Mouse (Mus musculus) forebrain, embryonic 13.5 days (tissue): ENCODE measurements around the gene Tmem150c. TPM values are rescaled to one million over a fixed set of nuclear protein-coding genes. Genes with fewer than 3 reads are reported as not detected.

Experiments used
- ATAC-seq: fragments of 200-750 bp; cut with Nextera tagmentation; 2 replicates; pipeline ENCODE4 v1.8.0; 2017
- H3K27ac ChIP-seq: fragments of 300-500 bp; sonication (generic); 2 replicates; pipeline ENCODE4 v1.5.1; 2015; ENCODE audit warnings: inconsistent platforms, mild to moderate bottlenecking, moderate library complexity
- H3K27me3 ChIP-seq: fragments of 300-500 bp; sonication (generic); 2 replicates; pipeline ENCODE4 v1.6.1; 2015; ENCODE audit warnings: mild to moderate bottlenecking, inconsistent platforms
- H3K36me3 ChIP-seq: fragments of 300-500 bp; sonication (generic); 2 replicates; pipeline ENCODE4 v1.6.1; 2015; ENCODE audit warnings: mild to moderate bottlenecking, inconsistent platforms; ENCODE audit not compliant: poor library complexity, severe bottlenecking
- H3K4me1 ChIP-seq: fragments of 300-500 bp; sonication (generic); 2 replicates; pipeline ENCODE4 v1.6.1; 2015; ENCODE audit warnings: inconsistent platforms
- H3K4me2 ChIP-seq: fragments of 300-500 bp; sonication (generic); 2 replicates; pipeline ENCODE4 v1.6.1; 2015; ENCODE audit warnings: inconsistent platforms, mild to moderate bottlenecking, moderate library complexity
- H3K4me3 ChIP-seq: fragments of 300-500 bp; sonication (generic); 2 replicates; pipeline ENCODE4 v1.5.1; 2015; ENCODE audit warnings: mild to moderate bottlenecking, inconsistent platforms
- H3K9ac ChIP-seq: fragments of 300-500 bp; sonication (generic); 2 replicates; pipeline ENCODE4 v1.6.1; 2015; ENCODE audit warnings: mild to moderate bottlenecking, inconsistent platforms
- H3K9me3 ChIP-seq: fragments of 300-500 bp; sonication (generic); replicated peaks from 2 replicates; pipeline ENCODE4 v1.6.1; 2016; ENCODE audit warnings: inconsistent platforms
- WGBS: fragments of 180-500 bp; shearing (Covaris S2); methylation state at CpG from one replicate; pipeline ENCODE4 v1.1.7; 2015; 5-methylcytosine and 5-hydroxymethylcytosine counted together
- polyA plus RNA-seq: library from polyadenylated mRNA; unstranded; fragments of >200 nt; fragmentation: Nextera tagmentation; extraction: Ambion mirVana; gene quantifications from 2 replicates; pipeline ENCODE4 v1.2.1, GENCODE M21; 2015

The Tmem150c gene
- polyA plus RNA-seq, 1 experiment from 2014 or later, result 14.0 TPM

DNA sequence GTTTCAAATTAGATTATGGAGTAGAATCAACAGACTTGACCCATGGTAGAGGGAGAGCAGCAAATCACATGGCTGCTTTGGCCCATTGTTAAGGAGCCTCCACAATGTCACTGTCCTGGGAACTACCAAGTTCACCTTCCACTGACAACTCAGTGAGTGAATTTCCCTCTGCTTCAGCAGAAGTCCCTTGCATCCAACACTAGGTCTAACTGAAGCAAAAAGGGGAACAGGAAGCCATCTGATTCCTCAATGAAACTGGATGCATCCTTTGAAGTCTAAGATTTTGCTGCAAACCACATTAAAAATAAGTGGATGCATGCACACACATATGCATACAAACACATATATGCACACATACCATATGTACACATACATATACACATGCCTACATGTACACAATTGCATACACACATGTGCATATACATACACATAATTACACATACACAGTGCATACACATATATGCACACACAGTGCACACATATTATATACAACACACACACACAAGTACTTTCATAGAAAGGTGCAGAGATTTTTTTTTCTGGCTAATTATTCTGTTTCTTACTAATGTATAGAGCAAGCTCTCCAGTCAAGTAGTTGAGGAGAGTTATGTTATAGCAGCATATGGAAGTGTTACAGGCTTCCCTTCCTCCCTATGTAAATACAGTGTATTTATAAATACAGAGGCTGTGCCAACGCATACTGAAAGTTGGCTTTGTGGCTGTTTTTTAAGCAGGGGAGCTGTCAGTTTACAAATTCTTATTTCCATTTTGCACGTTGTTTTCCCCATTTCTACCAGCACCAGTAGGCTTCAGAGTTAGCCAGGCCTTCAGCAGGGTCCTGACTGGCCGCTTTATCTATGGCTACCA lies 27.7 kb upstream of the Tmem150c start:
- no peak overlapping the region for H3K27ac ChIP-seq
- peak; percentile 65; the same call in 1 of the 2 replicates for ATAC-seq
- H3K4me3 ChIP-seq, result no peak overlapping the region
- H3K4me1 ChIP-seq, result peaks cover 5% of the 10 kb centered on the region; the same call in 1 of the 2 replicates
- H3K9ac ChIP-seq, result no peak overlapping the region
- 81% methylated on average over 3 of the region's 3 CpGs for WGBS
- no peaks in the 10 kb centered on the region for H3K27me3 ChIP-seq
- H3K36me3 ChIP-seq, result no peaks in the 10 kb centered on the region
- no peaks in the 10 kb centered on the region for H3K9me3 ChIP-seq
- H3K4me2 ChIP-seq, result no peak overlapping the region

DNA sequence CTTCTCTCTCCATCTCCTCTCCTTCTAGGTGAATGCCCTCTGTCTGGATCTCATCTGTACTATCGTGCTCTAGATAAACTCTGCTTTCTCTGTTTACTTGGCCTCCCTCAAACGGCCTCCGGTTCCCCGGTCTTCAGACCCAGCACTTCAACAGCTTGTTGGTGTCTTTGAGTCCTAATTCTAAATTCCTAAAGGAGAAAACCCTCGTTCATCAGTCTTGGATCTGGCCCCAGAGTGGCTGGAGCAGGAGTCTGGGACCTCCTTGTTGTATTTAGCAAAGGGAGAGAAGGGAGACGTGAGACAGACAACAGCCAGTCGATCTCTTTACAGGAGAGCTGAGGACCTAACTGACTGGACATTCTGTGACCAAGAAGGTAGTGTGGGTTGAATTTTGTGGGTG lies 27.0 kb upstream of the Tmem150c start:
- no peak for ATAC-seq
- Histone ChIP-seq H3K9ac (no peak overlapping the region), H3K4me2 (no peak overlapping the region), H3K36me3 (no peaks in the 10 kb centered on the region), H3K27me3 (no peaks in the 10 kb centered on the region), H3K4me1 (peaks cover 8% of the 10 kb centered on the region), H3K9me3 (no peaks in the 10 kb centered on the region), H3K27ac (no peak overlapping the region), H3K4me3 (no peak overlapping the region)
- 76% methylated on average over 7 of the region's 7 CpGs for WGBS

DNA sequence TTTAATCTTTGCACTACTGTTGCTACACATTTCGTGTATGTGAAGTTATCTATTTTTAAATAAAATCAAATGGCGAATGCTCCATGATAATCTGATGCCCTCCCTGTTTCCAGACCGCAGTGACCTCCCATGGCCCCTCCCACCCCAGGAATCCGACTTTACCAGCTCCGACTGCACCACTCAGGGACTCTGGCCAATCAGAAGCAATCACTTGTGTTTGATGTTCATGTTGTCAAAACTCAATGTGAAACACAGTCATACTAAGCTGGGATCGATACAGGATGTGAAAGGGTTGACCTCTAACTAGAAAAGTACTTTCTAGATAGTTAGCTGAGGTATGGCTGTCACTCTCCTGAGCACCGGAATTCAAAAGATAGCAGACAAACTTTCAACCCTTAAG lies 26.3 kb upstream of the Tmem150c start:
- ATAC-seq, result no peak
- H3K36me3 ChIP-seq, result no peaks in the 10 kb centered on the region

GRCm38 (mm10) chr5:100181011-100181410 lies 21.4 kb upstream of the Tmem150c start:
- whole genome bisulfite sequencing, result 36% methylated on average over 1 of the region's 1 CpGs
- Histone ChIP-seq H3K27me3 (no peaks in the 10 kb centered on the region), H3K27ac (no peak overlapping the region)

More for the DNA sequence above, 26.3 kb upstream of the Tmem150c start:
- Histone ChIP-seq H3K4me2 (no peak overlapping the region), H3K27me3 (no peaks in the 10 kb centered on the region), H3K4me1 (peaks cover 15% of the 10 kb centered on the region), H3K9ac (no peak overlapping the region), H3K27ac (no peak overlapping the region), H3K9me3 (no peaks in the 10 kb centered on the region), H3K4me3 (no peak overlapping the region)
- 33% methylated on average over 7 of the region's 7 CpGs for WGBS

DNA sequence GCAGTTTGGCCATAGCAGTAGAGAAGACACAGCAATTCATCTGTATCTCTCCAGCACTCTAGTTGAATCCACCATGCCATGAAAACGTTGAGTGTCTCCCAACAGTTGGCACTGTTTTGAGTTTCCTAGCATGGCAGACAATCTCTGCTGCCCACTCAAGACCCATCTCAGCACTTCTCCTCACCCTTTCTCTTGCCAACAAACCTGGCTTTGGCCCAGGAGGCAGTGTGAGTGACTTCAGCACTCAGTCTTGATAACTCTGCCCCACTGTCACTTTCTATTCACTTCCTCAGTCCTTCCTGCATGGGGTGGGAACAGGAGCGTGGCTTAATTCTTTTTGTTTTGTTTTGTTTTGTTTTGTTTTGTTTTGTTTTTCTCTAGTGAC lies 19.2 kb upstream of the Tmem150c start:
- Histone ChIP-seq H3K4me2 (no peak overlapping the region), H3K4me3 (no peak overlapping the region), H3K9ac (no peak overlapping the region), H3K4me1 (peaks cover 69% of the 10 kb centered on the region), H3K27ac (peak overlapping the region; percentile 92), H3K36me3 (no peaks in the 10 kb centered on the region), H3K9me3 (no peaks in the 10 kb centered on the region), H3K27me3 (no peaks in the 10 kb centered on the region)
- no peak for ATAC-seq
- WGBS, result 63% methylated on average over 2 of the region's 2 CpGs

More at GRCm38 (mm10) chr5:100181011-100181410, 21.4 kb upstream of the Tmem150c start:
- ATAC-seq, result no peak
- H3K4me1 ChIP-seq, result peaks cover 57% of the 10 kb centered on the region
- H3K4me2 ChIP-seq, result no peak overlapping the region
- no peaks in the 10 kb centered on the region for H3K9me3 ChIP-seq
- no peak overlapping the region for H3K9ac ChIP-seq
- H3K4me3 ChIP-seq, result no peak overlapping the region
- no peaks in the 10 kb centered on the region for H3K36me3 ChIP-seq

GRCm38 (mm10) chr5:100178122-100178780 lies 18.6 kb upstream of the Tmem150c start:
- peak; percentile 95 for ATAC-seq
- Histone ChIP-seq H3K36me3 (no peaks in the 10 kb centered on the region), H3K27ac (peak overlapping the region; percentile 92), H3K4me2 (no peak overlapping the region), H3K27me3 (no peaks in the 10 kb centered on the region), H3K9ac (no peak overlapping the region), H3K4me3 (no peak overlapping the region), H3K9me3 (no peaks in the 10 kb centered on the region), H3K4me1 (peaks cover 69% of the 10 kb centered on the region)
- 40% methylated on average over 4 of the region's 4 CpGs for WGBS

GRCm38 (mm10) chr5:100177547-100177946 lies 17.9 kb upstream of the Tmem150c start:
- Histone ChIP-seq H3K27me3 (no peaks in the 10 kb centered on the region), H3K4me1 (peaks cover 70% of the 10 kb centered on the region), H3K27ac (peak overlapping the region; percentile 92), H3K9me3 (no peaks in the 10 kb centered on the region), H3K36me3 (no peaks in the 10 kb centered on the region), H3K4me2 (no peak overlapping the region), H3K4me3 (no peak overlapping the region), H3K9ac (no peak overlapping the region)
- peak; percentile 34; the same call in 1 of the 2 replicates for ATAC-seq
- 54% methylated on average over 3 of the region's 5 CpGs for WGBS

GRCm38 (mm10) chr5:100176096-100176495 lies 16.5 kb upstream of the Tmem150c start:
- H3K4me3 ChIP-seq, result no peak overlapping the region
- ATAC-seq, result no peak
- H3K9ac ChIP-seq, result no peak overlapping the region
- no peak overlapping the region for H3K4me2 ChIP-seq
- H3K4me1 ChIP-seq, result peaks cover 74% of the 10 kb centered on the region
- 45% methylated on average over 5 of the region's 5 CpGs for WGBS
- H3K27ac ChIP-seq, result no peak overlapping the region
- no peaks in the 10 kb centered on the region for H3K36me3 ChIP-seq
- H3K27me3 ChIP-seq, result no peaks in the 10 kb centered on the region
- H3K9me3 ChIP-seq, result no peaks in the 10 kb centered on the region

DNA sequence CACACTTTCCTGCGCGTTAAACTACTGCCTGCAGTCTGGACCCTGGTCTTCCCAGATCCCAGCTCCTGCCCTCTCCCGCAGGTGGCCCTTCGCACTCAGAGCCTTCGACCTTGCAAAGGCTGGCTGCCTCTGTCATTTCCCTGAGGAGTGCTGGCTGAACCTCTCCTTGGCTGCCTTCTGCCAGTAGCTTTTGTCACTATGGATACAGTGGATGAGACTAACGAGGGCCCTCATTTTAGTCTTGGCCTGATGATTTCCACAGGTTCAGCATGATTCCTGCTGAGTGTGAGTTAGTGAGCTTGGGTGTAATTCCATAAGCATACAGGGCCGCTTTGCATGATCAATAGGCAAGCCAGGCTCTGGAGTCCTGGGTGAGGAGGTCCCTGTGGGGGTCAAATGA lies 16.0 kb upstream of the Tmem150c start:
- 54% methylated on average over 7 of the region's 7 CpGs for WGBS
- Histone ChIP-seq H3K27me3 (no peaks in the 10 kb centered on the region), H3K27ac (no peak overlapping the region), H3K4me1 (peaks cover 69% of the 10 kb centered on the region), H3K36me3 (no peaks in the 10 kb centered on the region), H3K9ac (no peak overlapping the region), H3K4me2 (no peak overlapping the region), H3K9me3 (no peaks in the 10 kb centered on the region), H3K4me3 (no peak overlapping the region)
- no peak for ATAC-seq

DNA sequence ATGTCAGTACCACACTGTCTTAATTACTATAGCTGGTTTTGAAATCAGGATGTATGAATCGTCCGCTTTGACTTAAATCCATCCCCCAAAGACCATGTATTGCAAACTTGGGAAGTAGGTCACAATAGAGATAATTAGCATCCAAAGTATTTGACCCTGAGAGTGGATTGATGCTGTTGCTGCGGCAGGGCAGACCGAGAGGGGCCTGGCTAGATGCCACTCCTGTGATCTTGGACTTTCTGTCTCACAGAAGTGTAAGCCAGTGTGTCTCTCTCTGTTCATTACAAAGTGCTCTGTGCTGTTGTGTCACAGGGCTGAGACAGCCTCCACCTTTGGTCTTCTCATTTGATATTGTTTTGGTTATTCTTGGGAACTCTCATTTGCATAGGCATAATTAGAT lies 12.5 kb upstream of the Tmem150c start:
- Histone ChIP-seq H3K9me3 (no peaks in the 10 kb centered on the region), H3K9ac (no peak overlapping the region), H3K27ac (no peak overlapping the region), H3K4me2 (no peak overlapping the region), H3K36me3 (no peaks in the 10 kb centered on the region), H3K27me3 (no peaks in the 10 kb centered on the region), H3K4me3 (no peak overlapping the region), H3K4me1 (peaks cover 40% of the 10 kb centered on the region)
- ATAC-seq, result no peak
- WGBS, result 24% methylated on average over 4 of the region's 4 CpGs

GRCm38 (mm10) chr5:100166591-100167491 lies 7.2 kb upstream of the Tmem150c start:
- Histone ChIP-seq H3K27ac (no peak overlapping the region), H3K9me3 (no peaks in the 10 kb centered on the region), H3K36me3 (no peaks in the 10 kb centered on the region), H3K27me3 (no peaks in the 10 kb centered on the region), H3K4me2 (no peak overlapping the region), H3K4me3 (no peak overlapping the region), H3K9ac (no peak overlapping the region), H3K4me1 (peaks cover 5% of the 10 kb centered on the region)
- 48% methylated on average over 14 of the region's 14 CpGs for WGBS
- ATAC-seq, result no peak
